Mouse (Mus musculus): ENCODE data around the gene Il1f6.
"Not testable (repeated sequence)": the region's sequence is repeated elsewhere in the genome, so short reads cannot be mapped to it uniquely, and the experiment has no call there.

Gene Il1f6

DNA sequence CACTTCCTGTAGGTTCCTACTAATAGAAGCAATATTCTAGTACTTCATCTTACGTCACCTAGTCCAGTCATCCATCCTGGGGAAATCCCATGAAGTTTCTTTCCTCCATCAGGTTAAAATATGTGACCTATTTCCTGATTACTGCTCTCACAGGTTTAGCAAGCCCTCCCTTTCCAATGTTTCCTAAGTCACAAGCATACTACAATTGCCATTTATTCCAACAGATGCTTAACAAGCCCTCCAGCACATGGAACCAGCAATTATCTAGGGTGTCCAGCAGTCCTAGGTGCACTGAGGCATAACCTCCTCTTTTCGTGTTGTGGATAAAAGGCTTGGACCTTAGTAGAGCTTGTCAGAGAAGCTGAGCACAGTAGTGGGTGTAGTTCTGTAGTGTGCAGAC lies at the start of gene Il1f6:
Il1f6 (plus strand) TSS at position 301 of the 400 bp plus-strand sequence.
- DNase-seq (ENCODE audit: low spot score in 2 of 2): no peak

DNA sequence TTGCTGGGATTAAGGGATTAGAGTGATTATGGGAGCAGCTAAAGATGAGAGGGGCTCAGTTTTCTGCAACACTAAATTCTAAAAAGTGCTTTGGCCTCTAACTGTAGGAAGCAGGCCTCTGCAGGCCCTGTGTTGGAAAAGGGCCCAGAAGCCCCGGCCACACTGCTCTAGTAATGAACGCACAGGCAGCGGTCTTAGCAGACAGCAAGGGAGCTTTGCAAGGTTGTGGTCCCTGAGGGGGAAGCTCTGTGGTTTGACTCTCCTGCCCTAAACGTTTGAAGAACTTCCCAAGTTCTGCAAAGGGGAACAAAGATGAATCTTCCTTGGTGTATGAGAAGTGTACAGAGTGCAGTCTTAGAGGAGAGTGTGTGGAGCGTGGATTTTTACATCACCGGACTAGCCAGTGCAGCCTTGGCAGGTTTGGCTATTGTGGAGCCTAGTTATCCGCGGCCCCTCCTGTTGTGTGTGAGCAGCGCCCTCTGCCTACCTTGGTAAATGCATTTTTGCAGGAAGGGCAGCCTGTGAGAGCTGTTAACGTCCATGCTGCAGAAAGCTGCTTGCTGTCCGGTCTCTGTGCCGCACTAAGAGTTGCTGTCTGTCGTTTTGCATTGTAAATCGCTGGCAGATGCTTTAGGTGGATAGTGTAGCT lies 33.4 kb upstream of the Il1f6 start:
- not testable (repeated sequence) for DNase-seq (ENCODE audit: low spot score in 2 of 2)

- not testable (repeated sequence) for DNase-seq (ENCODE audit: low spot score in 2 of 2)
Observed at GRCm38 (mm10) chr2:24182423-24183147, 32.6 kb upstream of the Il1f6 start.

- not testable (repeated sequence) for DNase-seq (ENCODE audit: low spot score in 2 of 2)
Observed at GRCm38 (mm10) chr2:24184092-24184491, 31.1 kb upstream of the Il1f6 start.

DNA sequence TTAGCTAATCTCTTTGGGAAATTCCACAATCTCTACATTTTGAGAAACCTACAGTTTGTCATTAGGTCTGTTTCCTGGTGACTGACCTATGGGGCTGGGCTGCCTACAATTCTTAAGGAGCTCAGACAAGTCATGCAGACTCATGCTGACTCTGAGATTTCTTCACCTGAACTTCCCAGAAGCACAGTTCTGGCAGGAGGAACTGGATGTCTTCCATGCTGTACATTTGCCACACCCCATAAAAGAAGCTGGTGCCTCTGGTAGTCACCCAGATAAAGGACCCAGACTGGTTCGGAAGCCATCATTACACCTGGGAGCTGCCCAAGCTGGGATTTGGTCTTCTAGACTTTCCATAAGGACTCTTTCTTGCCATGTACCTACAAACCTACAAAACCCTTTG lies 29.0 kb upstream of the Il1f6 start, which contains the start of gene Il1f9:
Il1f9 (plus strand) TSS at position 301 of the 400 bp plus-strand sequence.
- no peak for DNase-seq (ENCODE audit: low spot score in 2 of 2)

- DNase-seq (ENCODE audit: low spot score in 2 of 2): no peak
Observed at GRCm38 (mm10) chr2:24187585-24187984, 27.6 kb upstream of the Il1f6 start.

GRCm38 (mm10) chr2:24188189-24188588 lies 27.0 kb upstream of the Il1f6 start:
- DNase-seq (ENCODE audit: low spot score in 2 of 2): no peak

- DNase-seq (ENCODE audit: low spot score in 2 of 2): no peak
Observed at GRCm38 (mm10) chr2:24227191-24227590, 12.0 kb downstream of the Il1f6 start.

DNA sequence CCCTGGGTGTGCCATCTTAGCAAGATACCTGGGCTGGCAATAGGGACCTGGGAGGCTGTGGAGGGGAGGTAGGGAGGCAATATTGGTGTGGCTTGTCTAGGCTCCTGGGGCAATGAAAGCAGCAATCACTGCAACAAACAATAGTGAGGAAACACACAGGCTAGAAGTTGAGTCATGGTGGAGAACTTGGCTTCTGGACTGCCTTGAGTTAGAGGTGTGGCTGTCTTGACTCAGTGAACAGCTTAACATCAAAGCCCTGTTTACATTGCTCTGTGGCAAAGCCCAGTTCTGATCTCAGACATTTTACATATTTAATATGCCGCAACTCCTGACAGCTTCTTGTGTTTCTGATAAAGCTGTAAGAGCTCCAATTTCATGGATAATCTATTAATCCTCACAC lies 52.3 kb downstream of the Il1f6 start:
- no peak for DNase-seq (ENCODE audit: low spot score in 2 of 2)

DNA sequence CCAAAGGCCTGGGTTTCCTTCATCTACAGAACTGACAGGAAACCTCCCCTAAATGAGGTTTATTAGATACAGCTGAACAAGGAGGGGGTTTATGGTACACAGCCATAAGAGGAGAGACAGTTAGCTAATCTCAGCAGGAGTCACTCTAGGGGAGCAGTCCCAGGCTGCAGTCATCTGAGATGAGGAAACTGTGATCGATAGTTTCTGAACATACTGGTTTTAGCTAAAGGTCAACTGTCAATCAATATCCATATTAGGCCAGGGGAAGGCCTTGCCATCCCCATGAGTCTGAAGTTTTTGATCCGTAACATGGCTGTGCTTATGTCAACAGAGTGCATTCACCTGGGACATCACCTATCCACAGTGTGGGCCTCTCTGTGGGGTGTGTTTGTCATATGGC lies 58.4 kb downstream of the Il1f6 start:
- DNase-seq (ENCODE audit: low spot score in 2 of 2): no peak

- DNase-seq (ENCODE audit: low spot score in 2 of 2): no peak
Observed at GRCm38 (mm10) chr2:24275146-24275545, 59.9 kb downstream of the Il1f6 start.

All from spleen, postnatal 36 days (tissue).